Mouse (Mus musculus) stomach, embryonic 16.5 days (tissue): ENCODE measurements around the gene Rsu1. TPM values are rescaled to one million over a fixed set of nuclear protein-coding genes. Genes with fewer than 3 reads are reported as not detected.

ENCODE experiments used
- ATAC-seq: fragments of 200-750 bp; cut with Nextera tagmentation; 2 replicates; pipeline ENCODE4 v1.8.0; 2017; ENCODE audit warnings: moderate number of reproducible peaks, moderate TSS enrichment; ENCODE audit not compliant: insufficient read depth, low FRiP score
- H3K27ac ChIP-seq: fragments of 300-500 bp; sonication (generic); 2 replicates; pipeline ENCODE4 v1.5.1; 2014; ENCODE audit warnings: low read length
- H3K27me3 ChIP-seq: fragments of 300-500 bp; sonication (generic); 2 replicates; pipeline ENCODE4 v1.6.1; 2014; ENCODE audit warnings: low read length, control low read depth, mixed read lengths; ENCODE audit not compliant: control insufficient read depth, insufficient read depth
- H3K36me3 ChIP-seq: fragments of 300-500 bp; sonication (generic); 2 replicates; pipeline ENCODE4 v1.6.1; 2014; ENCODE audit warnings: low read length; ENCODE audit not compliant: control insufficient read depth, insufficient read depth
- H3K4me1 ChIP-seq: fragments of 300-500 bp; sonication (generic); 2 replicates; pipeline ENCODE4 v1.6.1; 2014; ENCODE audit warnings: low read length, control low read depth, mixed read lengths; ENCODE audit not compliant: control insufficient read depth, insufficient read depth
- H3K4me2 ChIP-seq: fragments of 300-500 bp; sonication (generic); 2 replicates; pipeline ENCODE4 v1.6.1; 2014; ENCODE audit warnings: low read depth, low read length, mixed read lengths
- H3K4me3 ChIP-seq: fragments of 300-500 bp; sonication (generic); replicated peaks from 2 replicates; pipeline ENCODE4 v1.5.1; 2014; ENCODE audit warnings: mild to moderate bottlenecking, low read length
- H3K9ac ChIP-seq: fragments of 300-500 bp; sonication (generic); 2 replicates; pipeline ENCODE4 v1.6.1; 2014; ENCODE audit warnings: low read length
- H3K9me3 ChIP-seq: fragments of 300-500 bp; sonication (generic); replicated peaks from 2 replicates; pipeline ENCODE4 v1.6.1; 2016; ENCODE audit warnings: low read length, control low read depth; ENCODE audit not compliant: control insufficient read depth
- WGBS: fragments of 180-500 bp; shearing (Covaris S2); extraction: QIAGEN DNeasy Blood & Tissue Kit; methylation state at CpG from one replicate; pipeline ENCODE4 v1.1.7; 2014; 5-methylcytosine and 5-hydroxymethylcytosine counted together
- polyA plus RNA-seq: library from polyadenylated mRNA; unstranded; fragments of >200 nt; fragmentation: Nextera tagmentation; extraction: Ambion mirVana; gene quantifications from 2 replicates; pipeline ENCODE4 v1.2.1, GENCODE M21; 2015

The Rsu1 gene
- polyA plus RNA-seq, 1 experiment from 2014 or later, result 177 TPM

GRCm38 (mm10) chr2:13268681-13269293, 2.4 kb downstream of the Rsu1 start:
- Histone ChIP-seq H3K4me2 (no peak overlapping the region), H3K4me1 (peaks cover 11% of the 10 kb centered on the region; the same call in 1 of the 2 replicates), H3K4me3 (no peak overlapping the region), H3K27me3 (no peaks in the 10 kb centered on the region), H3K9me3 (no peaks in the 10 kb centered on the region), H3K27ac (no peak overlapping the region), H3K36me3 (no peaks in the 10 kb centered on the region), H3K9ac (no peak overlapping the region)
- WGBS, result 88% methylated on average over 4 of the region's 4 CpGs
- no peak for ATAC-seq

- H3K27me3 ChIP-seq, result no peaks in the 10 kb centered on the region
- no peak overlapping the region for H3K4me2 ChIP-seq
- H3K9me3 ChIP-seq, result no peaks in the 10 kb centered on the region
- no peak for ATAC-seq
- peaks cover 2% of the 10 kb centered on the region; the same call in 1 of the 2 replicates for H3K4me1 ChIP-seq
- no peak overlapping the region for H3K4me3 ChIP-seq
- H3K36me3 ChIP-seq, result no peaks in the 10 kb centered on the region
- no peak overlapping the region for H3K27ac ChIP-seq
- 49% methylated on average over 4 of the region's 4 CpGs for WGBS
- H3K9ac ChIP-seq, result no peak overlapping the region
These were observed 6.3 kb downstream of the Rsu1 start for GRCm38 (mm10) chr2:13264875-13265274.

- H3K4me2 ChIP-seq, result no peak overlapping the region
- no peak overlapping the region for H3K27ac ChIP-seq
- no peak overlapping the region for H3K4me3 ChIP-seq
- H3K9me3 ChIP-seq, result no peaks in the 10 kb centered on the region
- WGBS, result 68% methylated on average over 4 of the region's 4 CpGs
- H3K9ac ChIP-seq, result no peak overlapping the region
- no peaks in the 10 kb centered on the region for H3K4me1 ChIP-seq
- no peak for ATAC-seq
- H3K27me3 ChIP-seq, result no peaks in the 10 kb centered on the region
- H3K36me3 ChIP-seq, result no peaks in the 10 kb centered on the region
These were observed 8.1 kb downstream of the Rsu1 start for GRCm38 (mm10) chr2:13263150-13263549.

GRCm38 (mm10) chr2:13258606-13259005, 12.6 kb downstream of the Rsu1 start:
- Histone ChIP-seq H3K27ac (no peak overlapping the region), H3K9me3 (no peaks in the 10 kb centered on the region; the same call in 1 of the 2 replicates), H3K9ac (no peak overlapping the region), H3K36me3 (peaks cover 5% of the 10 kb centered on the region), H3K27me3 (no peaks in the 10 kb centered on the region), H3K4me3 (no peak overlapping the region), H3K4me2 (no peak overlapping the region), H3K4me1 (no peaks in the 10 kb centered on the region)
- 73% methylated on average over 2 of the region's 2 CpGs for WGBS
- no peak for ATAC-seq

GRCm38 (mm10) chr2:13240711-13241110, 30.5 kb downstream of the Rsu1 start:
- Histone ChIP-seq H3K9ac (no peak overlapping the region), H3K27ac (no peak overlapping the region), H3K4me3 (no peak overlapping the region), H3K27me3 (no peaks in the 10 kb centered on the region), H3K9me3 (no peaks in the 10 kb centered on the region), H3K4me2 (no peak overlapping the region), H3K36me3 (no peaks in the 10 kb centered on the region; the same call in 1 of the 2 replicates), H3K4me1 (no peaks in the 10 kb centered on the region)
- WGBS, result 53% methylated on average over 9 of the region's 9 CpGs
- no peak for ATAC-seq

GRCm38 (mm10) chr2:13237140-13237901, 33.9 kb downstream of the Rsu1 start:
- Histone ChIP-seq H3K4me2 (no peak overlapping the region), H3K27ac (no peak overlapping the region), H3K9ac (no peak overlapping the region), H3K36me3 (no peaks in the 10 kb centered on the region; the same call in 1 of the 2 replicates), H3K4me1 (no peaks in the 10 kb centered on the region), H3K4me3 (no peak overlapping the region), H3K27me3 (no peaks in the 10 kb centered on the region), H3K9me3 (no peaks in the 10 kb centered on the region)
- ATAC-seq, result no peak
- 62% methylated on average over 8 of the region's 8 CpGs for WGBS

- ATAC-seq, result no peak
- WGBS, result 56% methylated on average over 5 of the region's 5 CpGs
- Histone ChIP-seq H3K9me3 (no peaks in the 10 kb centered on the region), H3K4me1 (no peaks in the 10 kb centered on the region), H3K36me3 (no peaks in the 10 kb centered on the region; the same call in 1 of the 2 replicates), H3K4me3 (no peak overlapping the region), H3K4me2 (no peak overlapping the region), H3K27ac (no peak overlapping the region), H3K9ac (no peak overlapping the region), H3K27me3 (no peaks in the 10 kb centered on the region)
These were observed 35.5 kb downstream of the Rsu1 start for GRCm38 (mm10) chr2:13235696-13236095.

GRCm38 (mm10) chr2:13234796-13235195, 36.4 kb downstream of the Rsu1 start:
- Histone ChIP-seq H3K9me3 (no peaks in the 10 kb centered on the region), H3K36me3 (no peaks in the 10 kb centered on the region; the same call in 1 of the 2 replicates), H3K27ac (no peak overlapping the region), H3K9ac (no peak overlapping the region), H3K4me3 (no peak overlapping the region), H3K27me3 (no peaks in the 10 kb centered on the region), H3K4me2 (no peak overlapping the region), H3K4me1 (no peaks in the 10 kb centered on the region)
- 85% methylated on average over 10 of the region's 10 CpGs for WGBS
- ATAC-seq, result no peak

- WGBS, result 50% methylated on average over 7 of the region's 7 CpGs
- no peak for ATAC-seq
- Histone ChIP-seq H3K9me3 (no peaks in the 10 kb centered on the region), H3K36me3 (no peaks in the 10 kb centered on the region; the same call in 1 of the 2 replicates), H3K4me1 (no peaks in the 10 kb centered on the region), H3K27me3 (no peaks in the 10 kb centered on the region), H3K4me3 (no peak overlapping the region), H3K27ac (no peak overlapping the region), H3K4me2 (no peak overlapping the region), H3K9ac (no peak overlapping the region)
These were observed 37.3 kb downstream of the Rsu1 start for GRCm38 (mm10) chr2:13233902-13234301.
